Mouse (Mus musculus) brain, adult 2 months (tissue): Measurements from ENCODE around the gene Sptan1.

ENCODE experiments used
- DNase-seq: peaks from one replicate; pipeline ENCODE4 v3.0.0; 2011; ENCODE audit warnings: low read depth, low spot score

Sptan1 gene

DNA sequence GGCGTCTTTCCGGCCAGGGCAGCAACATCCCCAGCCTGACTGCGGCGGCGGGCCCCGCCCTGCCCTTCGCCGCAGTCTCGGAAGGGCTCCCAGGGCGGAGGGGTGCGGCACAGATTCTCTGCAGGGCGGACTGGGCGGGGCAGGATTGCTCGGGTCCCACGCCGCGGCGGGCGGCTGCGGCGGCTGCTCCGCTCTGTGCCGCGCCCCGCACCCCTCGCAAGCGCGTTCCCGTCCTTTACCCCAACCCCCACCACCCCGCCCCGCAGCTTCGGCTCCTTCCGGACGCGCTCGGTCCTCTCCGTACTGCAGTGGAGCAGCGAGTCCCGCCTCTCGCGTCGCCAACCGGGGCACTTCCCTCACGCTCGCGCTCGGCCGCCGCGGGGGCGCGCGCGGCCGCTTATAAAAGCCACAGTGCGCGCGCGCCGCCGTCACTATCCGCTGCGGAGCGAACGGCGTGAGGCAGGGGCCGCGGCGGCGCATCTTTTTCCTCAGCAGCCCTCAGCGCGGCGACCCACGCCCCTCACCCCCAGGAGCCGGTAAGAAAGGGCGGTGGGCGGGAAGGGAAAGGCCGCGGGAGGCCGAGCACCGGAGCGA lies at the start of gene Sptan1:
Sptan1 (plus strand) TSS at position 311 of the 594 bp plus-strand sequence.
- DNase-seq: peak; percentile 99

DNA sequence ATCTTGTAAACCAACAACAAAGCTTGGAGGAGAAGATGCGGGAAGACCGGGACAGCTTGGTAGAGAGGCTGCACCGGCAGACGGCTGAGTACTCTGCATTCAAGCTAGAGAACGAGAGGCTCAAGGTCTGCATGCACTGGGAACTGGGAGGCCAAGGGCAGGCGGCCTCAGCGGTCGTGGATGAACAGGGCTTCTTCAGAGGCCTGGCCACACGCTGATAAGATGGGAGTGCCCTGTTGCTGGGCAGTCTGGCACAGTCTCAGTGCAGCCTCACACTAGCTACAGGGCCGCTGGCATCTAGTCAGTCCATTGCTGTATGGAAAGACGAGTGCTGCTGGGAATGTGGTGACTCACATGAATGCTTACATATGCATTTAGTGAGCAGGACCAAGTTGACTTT lies 47.7 kb upstream of the Sptan1 start:
- no peak for DNase-seq

DNA sequence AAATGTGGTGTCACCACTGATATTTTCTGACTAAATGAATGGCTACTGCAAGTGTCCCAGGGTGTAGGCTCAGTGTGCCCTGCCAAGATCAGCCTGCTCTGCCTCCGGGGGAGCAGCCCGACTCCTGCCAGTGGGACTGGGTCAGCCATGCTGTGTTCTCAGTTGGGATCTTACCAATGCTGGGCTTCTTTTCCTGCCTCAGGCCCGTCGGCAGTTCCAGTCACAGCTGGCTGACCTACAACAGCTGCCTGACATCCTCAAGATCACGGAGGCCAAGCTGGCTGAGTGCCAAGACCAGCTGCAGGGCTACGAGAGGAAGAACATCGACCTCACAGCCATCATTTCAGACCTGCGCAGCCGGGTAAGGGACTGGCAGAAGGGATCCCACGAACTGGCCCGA lies 43.3 kb upstream of the Sptan1 start:
- DNase-seq: peak; percentile 58

DNA sequence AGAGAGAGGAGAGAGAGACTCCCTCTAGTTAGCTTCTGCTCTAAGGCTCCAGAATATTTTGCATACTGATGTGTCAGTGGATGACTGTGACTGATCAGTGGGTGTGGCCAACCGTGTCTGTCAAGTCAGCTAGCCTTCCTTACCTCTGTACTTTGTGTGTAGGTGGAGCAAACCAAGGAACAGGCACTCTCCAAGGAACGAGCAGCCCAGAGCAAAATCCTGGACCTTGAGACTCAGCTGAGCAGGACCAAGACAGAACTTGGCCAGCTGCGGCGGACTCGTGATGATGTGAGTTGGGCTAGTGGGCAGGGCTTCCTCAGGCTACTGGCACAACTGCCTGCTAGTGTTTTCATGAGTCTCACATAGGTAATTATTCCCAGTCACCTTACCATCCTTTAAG lies 38.8 kb upstream of the Sptan1 start:
- DNase-seq: no peak

DNA sequence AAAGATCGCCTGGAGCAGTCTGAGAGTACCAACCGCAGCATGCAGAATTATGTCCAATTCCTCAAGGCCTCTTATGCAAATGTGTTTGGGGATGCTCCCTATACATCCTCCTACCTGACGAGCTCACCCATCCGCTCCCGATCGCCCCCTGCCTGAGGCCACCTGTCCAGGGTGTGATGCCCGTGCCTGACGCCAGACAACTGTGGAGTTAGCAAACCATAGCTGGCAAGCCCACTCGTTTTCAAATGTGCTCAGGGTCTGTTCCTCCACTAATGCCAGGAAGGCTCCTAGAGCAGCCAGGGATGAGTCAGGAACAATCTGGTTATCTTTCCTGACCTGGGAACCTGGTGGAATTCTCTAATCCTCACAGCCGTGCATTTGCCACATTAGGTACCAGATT lies 34.9 kb upstream of the Sptan1 start:
- peak; percentile 98 for DNase-seq

DNA sequence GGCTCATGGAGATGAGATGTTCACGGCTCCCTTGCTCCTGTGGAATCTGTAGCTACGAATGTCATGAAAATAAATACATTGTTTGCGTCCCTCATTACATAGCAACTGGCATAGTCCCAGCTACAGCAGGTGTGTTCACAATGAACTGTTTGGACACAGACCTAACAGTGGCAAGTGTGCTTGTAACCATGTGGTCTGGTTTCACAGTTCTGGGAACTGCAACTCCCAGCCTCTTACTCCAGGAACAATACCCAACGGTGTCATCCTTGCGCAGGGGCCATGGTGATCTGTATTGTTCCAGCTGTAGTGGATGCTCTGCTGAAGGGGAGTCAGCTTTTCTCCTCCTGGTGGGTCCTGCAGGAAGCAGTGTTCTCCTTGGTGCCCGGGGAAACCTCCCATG lies 34.2 kb upstream of the Sptan1 start:
- peak; percentile 62 for DNase-seq

DNA sequence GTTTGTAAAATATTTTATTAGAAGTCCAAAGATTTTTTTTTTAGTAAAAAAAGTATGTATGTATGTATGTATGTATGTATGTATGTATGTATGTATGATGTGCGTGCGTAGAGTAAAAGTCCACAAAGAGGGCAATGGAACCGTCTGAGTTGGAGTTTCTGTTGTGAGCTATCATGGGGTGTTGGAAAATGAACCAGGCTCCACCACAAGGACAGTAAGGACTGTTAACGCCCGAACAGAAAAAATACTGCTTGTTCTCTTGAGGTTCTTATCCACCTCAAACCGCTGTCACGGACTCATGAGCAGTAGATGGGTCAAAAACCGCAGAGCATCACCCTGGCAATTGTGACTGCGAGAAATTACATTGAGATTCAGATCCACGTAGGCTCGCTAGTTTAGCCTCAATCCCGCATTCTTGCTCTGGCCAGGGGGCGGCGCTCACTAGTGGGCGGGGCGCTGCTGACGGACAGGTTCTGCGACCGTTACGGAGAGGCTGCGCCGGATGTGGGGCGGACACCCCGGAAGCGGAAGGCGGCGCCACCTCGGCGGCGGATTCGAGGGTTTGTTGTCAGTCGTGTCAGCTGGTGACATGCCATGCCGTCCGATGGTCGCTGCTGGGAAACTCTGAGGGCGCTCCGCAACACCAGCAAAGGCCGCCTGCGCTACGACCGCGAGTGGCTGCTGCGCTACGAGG lies 30.3 kb upstream of the Sptan1 start, which contains the start of gene Gle1:
Gle1 (plus strand) TSS at position 521 of the 694 bp plus-strand sequence.
- DNase-seq: peak; percentile 96

DNA sequence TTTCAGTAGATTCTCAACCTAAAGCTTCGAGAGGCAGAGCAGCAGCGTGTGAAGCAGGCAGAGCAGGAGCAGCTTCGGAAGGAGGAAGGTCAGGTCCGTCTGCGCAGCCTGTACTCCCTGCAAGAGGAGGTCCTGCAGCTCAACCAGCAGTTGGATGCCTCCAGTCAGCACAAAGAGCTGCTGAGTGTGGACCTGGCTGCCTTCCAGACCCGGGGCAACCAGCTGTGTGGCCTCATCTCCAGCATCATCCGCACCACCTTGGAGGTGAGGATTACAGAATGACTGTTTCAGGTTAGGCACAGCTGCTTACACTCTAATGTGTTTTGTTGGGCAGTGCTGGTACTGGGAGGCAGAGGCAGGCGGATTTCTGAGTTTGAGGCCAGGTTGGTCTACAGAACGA lies 25.3 kb upstream of the Sptan1 start:
- no peak for DNase-seq

DNA sequence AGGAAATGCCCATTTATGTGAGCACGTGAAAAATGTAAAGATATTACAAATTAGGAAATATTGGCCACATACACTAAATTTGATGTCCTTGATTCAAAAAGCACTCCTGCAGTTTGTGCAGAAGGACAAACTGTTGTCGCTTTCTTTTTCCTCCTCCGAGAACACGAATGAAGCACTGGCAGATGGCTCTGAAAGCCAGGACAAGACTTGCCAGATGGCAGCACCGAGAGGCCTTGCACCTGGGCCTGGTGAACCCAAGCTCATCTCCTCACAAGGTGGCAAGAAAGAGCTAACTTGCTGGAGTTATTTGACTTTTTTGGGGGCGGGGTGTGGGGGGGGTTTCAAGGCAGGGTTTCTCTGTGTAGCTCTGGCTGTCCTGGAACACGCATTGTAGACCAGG lies 24.5 kb upstream of the Sptan1 start:
- peak; percentile 72 for DNase-seq

DNA sequence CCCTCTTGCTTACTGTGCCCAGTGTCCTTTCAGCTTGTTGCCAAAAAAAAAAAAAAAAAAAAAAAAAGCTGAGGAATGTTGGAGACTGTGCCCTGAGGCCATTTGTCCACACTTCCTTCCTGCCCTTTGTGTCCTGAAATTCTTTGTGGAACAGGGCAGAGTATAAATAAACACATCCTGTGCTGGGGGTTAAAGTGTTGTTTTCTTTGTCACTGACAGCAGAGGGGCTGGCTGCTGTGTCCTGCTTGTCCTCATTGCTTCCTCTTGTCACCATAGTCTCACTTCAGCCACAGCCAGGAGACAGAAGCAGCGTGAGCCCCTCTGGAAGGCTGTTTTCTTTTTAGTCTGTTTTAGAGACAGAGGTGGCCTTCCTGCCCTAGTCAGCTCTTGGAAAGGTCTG lies 20.6 kb upstream of the Sptan1 start:
- no peak for DNase-seq

DNA sequence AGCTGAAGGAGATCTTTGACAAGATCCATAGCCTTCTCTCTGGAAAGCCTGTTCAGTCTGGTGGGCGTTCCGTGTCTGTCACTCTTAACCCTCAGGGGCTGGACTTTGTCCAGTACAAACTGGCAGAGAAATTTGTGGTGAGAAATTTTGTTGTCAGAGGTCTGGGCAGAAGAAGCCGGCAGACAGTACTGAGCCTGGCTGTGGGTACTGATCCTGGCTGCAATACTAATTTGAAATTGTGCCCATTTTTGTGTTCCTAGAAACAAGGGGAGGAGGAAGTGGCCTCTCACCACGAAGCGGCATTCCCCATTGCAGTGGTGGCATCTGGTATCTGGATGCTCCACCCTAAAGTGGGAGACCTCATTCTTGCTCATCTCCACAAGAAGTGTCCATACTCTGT lies 16.5 kb upstream of the Sptan1 start:
- DNase-seq: no peak

DNA sequence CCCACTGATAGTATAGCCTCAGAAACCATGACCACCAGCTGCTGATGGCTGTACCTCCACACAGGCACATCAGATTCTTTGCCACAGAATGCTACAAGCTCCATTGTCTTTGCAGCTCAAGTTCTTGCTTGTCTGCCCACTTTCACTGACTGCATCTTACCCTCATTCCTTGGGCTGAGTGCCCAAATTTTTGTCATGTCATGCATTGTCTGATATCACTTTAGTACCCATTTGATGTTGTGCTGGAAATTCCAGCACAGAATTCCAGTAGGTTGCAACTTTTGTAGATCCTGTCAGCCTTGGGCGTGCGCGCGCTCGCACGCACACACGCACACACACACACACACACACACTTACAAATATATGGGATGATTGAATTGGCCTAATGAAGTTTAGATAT lies 4.1 kb upstream of the Sptan1 start:
- no peak for DNase-seq

DNA sequence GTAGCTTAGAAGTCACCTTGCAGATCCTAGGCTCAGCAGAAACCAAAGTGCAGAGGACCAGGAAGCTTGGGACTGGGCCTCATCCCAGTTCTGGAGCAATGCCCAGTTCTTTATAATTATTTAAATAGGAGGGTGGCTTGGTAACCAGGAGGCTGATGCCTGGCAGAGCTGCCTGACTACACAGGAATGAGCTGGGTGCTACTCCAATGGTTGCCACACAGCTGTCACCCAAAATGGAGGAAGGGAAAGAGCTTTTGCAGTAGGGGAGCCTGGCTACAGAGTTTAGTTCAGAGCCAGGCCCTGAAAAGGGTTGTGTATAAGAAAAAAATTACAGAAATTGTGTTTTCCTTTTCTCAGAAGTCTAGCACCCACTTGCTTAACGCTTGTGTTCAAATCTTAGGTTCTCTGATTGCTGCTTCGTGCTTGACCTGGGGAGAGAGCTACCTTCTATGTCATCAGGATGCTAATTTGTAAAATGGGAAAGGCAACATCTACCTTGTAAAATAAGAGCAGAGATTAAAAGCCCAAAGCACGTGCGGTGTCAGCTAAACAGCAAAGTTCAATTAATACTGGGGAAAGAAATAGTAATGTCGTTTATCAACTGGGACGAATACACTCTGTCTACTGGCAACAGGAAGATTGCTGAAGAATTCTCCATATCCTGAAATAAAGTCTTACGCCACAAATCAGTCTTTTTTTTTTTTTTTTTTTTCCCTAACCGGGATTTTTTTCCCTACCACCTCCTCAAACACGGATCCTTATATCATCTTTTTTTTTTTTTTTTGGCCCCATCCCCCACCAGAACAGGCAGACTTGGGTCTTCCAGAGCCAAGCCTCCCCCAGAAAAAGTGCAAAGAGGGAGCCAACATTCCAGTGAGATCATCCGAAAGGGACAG lies 758 bp upstream of the Sptan1 start:
- DNase-seq: peak; percentile 76

DNA sequence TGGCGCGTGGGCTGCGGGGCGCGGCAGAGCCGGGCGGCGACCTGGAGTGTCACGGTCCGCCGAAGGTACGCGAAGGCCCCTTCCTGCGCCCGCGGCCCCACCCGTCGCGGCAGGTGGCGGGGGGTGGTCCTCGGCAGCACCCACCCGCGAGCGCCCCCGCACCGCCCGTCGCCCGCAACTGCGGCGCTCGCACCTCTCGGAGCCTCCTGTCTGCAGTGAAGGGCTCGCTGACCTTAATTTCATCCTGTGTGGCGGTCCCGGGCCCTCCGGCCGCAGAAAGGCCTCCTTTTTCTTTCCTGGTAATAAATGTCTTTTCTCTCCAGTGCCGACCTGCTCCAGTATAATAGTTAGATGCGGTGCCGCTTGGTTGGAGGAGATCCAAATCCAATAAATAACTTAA lies 546 bp downstream of the Sptan1 start:
- DNase-seq: peak; percentile 60

DNA sequence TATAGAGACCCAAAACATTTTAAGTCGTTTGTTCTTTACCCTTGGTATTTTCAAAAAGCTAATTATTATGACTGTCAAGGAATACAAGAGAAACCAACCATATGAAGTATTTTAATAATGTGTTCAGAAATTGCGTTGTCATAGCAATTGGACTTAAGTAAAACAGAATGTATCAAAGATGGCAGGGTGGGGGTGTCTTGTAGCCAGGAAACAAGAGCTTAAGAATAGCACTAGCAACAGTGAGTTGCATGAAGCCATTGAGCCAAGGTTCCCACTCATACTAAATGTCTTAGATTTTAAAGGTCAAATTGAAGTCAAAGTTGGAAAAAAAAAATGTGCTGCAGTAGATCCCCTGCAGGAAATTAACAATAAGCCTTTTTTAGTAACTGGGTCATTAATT lies 1.5 kb downstream of the Sptan1 start:
- DNase-seq: peak; percentile 74

DNA sequence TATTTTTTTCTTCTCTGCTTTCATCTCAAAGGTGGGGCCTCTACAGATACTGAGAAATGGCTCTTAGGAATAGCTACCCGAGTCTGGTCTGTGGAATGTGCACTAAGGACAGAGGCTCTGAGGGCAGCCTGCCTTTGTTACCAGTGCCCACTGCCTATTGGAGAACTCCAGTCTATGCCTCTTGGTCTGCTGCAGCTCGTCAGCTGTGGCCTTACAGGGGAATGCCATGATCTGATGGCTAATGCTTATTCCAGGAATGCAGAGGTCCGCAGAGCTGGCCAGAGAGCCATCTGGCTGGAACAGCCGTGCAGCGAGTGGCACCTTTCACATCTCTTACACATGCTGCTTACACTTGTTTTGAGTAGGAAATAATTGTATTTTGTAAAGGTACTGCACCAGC lies 2.4 kb downstream of the Sptan1 start:
- no peak for DNase-seq

DNA sequence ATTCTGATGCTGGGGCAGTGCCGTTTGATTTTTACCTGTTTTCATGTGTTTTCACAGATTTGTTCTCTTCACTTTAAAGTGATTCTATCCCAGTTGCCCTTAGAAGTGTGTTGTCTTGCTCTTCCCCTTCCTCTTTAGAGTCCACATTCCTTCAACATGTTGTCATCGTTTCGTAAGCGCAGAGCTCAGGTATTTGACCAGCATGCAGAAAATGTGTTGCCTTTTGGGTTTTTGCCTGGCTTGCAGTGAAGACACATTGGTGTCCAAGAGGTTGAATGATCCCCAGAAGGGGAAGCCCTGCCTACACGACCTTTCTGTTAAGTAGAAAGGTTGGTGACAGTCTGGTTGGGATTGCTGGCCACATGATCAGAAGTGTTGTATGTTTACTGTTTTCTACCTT lies 3.3 kb downstream of the Sptan1 start:
- no peak for DNase-seq

DNA sequence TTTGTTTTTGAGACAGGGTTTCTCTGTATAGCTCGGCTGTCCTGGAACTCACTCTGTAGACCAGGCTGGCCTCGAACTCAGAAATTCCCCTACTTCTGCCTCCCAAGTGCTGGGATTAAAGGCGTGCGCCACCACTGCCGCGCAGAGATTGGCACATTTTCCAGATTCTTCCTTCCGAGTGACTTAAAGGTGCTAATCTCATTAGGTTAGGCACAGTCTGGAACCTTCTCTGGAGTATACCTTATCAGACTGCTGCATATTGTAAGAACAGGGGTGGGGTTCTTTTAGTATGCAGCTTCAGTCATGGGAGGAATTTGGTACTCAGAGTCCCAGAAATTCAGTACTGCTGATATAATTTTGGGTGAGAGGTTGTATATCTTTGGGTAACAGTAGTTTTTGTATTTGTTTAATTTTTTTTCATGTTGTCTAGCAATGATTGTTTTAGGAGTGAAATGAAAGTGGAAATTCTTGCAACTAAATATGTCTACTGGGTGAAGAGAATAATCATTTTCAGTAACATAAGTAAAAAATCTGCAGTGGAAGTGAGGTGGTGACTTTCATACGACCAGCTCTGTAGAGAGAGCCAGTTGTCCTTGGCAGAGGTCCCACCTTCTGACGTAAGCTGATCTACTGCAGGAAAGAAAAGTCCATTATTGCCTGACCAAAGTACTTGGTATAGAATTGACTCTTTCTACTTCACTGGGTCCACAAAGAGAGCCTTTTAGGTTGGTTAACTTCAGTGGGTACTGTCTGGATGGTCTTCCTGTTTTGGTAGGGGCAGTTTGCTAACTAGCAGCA lies 6.7 kb downstream of the Sptan1 start:
- peak; percentile 92 for DNase-seq

DNA sequence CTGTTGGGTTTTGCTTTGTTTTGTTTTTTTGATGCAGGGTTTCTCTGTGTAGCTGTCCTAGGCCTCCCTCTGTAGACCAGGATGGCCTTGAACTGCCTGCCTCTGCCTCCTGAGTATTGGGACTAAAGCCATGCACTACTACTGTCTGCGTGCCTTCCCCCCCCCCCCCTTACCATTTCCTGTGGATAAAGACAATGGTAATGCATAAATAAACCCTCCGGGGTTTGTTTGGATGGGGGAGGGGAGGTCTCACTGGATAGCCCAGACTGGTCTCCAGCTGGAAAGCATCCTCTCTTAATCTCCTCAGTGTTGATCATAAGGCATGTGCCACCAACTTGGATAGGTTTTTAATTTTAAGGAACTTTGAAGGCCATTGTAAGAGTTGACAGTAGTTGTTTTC lies 8.2 kb downstream of the Sptan1 start:
- DNase-seq: no peak

DNA sequence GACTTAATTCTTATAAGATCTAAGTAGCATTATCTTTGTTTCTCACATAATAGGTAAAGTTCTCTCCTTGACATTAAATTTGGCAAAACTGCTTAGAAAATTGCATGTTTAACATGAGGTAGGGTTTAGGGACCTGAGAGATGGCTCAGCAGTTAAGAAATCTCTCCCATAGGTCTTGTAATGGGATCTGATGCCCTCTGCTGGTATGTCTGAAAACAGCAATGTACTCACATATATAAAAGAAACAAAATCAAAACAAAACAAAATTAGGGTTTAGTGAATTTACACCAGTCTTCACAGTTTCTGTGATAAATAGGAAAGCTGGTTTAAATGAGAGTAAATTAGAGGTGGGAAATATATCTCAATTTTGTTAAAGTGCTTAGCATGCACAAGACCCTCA lies 11.9 kb downstream of the Sptan1 start:
- peak; percentile 78 for DNase-seq

DNA sequence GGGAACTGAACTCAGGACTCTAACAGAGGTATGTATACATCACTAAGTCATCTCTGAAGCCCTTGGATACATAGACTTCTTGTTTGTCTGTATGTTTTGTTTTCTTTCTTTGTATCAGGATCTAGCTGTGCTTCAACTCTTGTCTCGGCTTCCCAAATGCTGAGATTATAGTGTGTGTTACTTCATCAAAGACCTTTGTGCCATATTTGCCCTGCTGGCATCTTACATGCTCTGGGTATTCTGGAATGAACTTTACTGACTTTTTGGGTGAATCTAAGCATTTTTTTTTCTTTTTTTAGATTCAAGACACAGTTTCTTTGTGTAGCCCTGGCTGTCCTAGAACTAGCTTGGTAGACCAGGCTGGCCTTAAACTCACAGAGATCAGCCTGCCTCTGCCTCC lies 15.3 kb downstream of the Sptan1 start:
- DNase-seq: no peak

DNA sequence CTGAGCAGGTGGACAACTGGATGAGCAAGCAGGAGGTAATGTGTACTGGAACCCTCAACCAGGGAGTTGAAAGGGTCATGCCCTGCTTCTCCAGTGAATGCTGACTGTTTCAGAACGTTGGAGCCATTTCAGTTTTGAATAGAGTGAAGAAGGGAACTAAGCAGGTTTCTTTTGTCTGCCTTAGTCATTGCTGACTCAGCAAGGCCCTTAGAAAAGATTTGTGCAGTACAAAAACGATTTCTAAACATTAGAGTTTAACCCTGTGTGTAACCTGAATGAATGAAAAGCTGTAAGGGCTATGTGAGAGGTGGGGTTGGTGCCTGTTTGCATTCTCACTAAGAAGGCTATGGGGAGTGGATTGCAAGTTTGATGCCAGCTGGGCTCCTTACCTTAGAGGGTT lies 26.6 kb downstream of the Sptan1 start:
- DNase-seq: no peak
